Mouse (Mus musculus) right cerebral cortex, postnatal 25 days (tissue): ENCODE measurements at regions not wholly inside any gene's neighbourhood (a gene's known extent, or its start where the extent isn't known, plus 50 kb on each side); places are given as distances from the start of the nearest gene placed in this dataset.

Source experiments
- DNase-seq: peaks from one replicate; pipeline ENCODE4 v3.0.0; 2022

GRCm38 (mm10) chr4:53915326-53915725, 89.5 kb downstream of the Tmem38b start:
- no peak for DNase-seq

GRCm38 (mm10) chr4:53919188-53919587, 93.3 kb downstream of the Tmem38b start:
- peak; percentile 23 for DNase-seq

GRCm38 (mm10) chr4:53920587-53920986, 94.7 kb downstream of the Tmem38b start:
- DNase-seq = no peak

- no peak for DNase-seq
Observed at GRCm38 (mm10) chr4:53931068-53931467, 105.2 kb downstream of the Tmem38b start.

- peak; percentile 39 for DNase-seq
Observed at GRCm38 (mm10) chr4:53931499-53931898, 105.7 kb downstream of the Tmem38b start.

GRCm38 (mm10) chr4:53935306-53935705, 109.5 kb downstream of the Tmem38b start:
- no peak for DNase-seq

GRCm38 (mm10) chr4:53948736-53949135, 122.9 kb downstream of the Tmem38b start:
- DNase-seq = no peak

GRCm38 (mm10) chr4:53949164-53949563, 123.3 kb downstream of the Tmem38b start:
- DNase-seq = no peak

GRCm38 (mm10) chr4:53950496-53950895, 124.7 kb downstream of the Tmem38b start:
- no peak for DNase-seq

- DNase-seq = no peak
Observed at GRCm38 (mm10) chr4:53951003-53951733, 125.3 kb downstream of the Tmem38b start.

- DNase-seq = no peak
Observed at GRCm38 (mm10) chr4:53951734-53952109, 125.9 kb downstream of the Tmem38b start.

GRCm38 (mm10) chr4:53952288-53952687, 126.4 kb downstream of the Tmem38b start:
- DNase-seq = no peak

- no peak for DNase-seq
Observed at GRCm38 (mm10) chr4:53962458-53962857, 136.6 kb downstream of the Tmem38b start.

- no peak for DNase-seq
Observed at GRCm38 (mm10) chr4:53970461-53970860, 144.6 kb downstream of the Tmem38b start.

- DNase-seq = no peak
Observed at GRCm38 (mm10) chr4:53970960-53971359, 145.1 kb downstream of the Tmem38b start.

GRCm38 (mm10) chr4:53976036-53976638, 150.3 kb downstream of the Tmem38b start:
- no peak for DNase-seq

- DNase-seq = no peak
Observed at GRCm38 (mm10) chr4:53986519-53987301, 160.9 kb downstream of the Tmem38b start.

- DNase-seq = no peak
Observed at GRCm38 (mm10) chr4:53987536-53987935, 161.7 kb downstream of the Tmem38b start.

- DNase-seq = no peak
Observed at GRCm38 (mm10) chr4:54021069-54021829, 195.4 kb downstream of the Tmem38b start.

- no peak for DNase-seq
Observed at GRCm38 (mm10) chr4:54021861-54022385, 196.1 kb downstream of the Tmem38b start.

GRCm38 (mm10) chr4:54026919-54027318, 201.1 kb downstream of the Tmem38b start:
- no peak for DNase-seq

- DNase-seq = no peak
Observed at GRCm38 (mm10) chr4:54027565-54028237, 201.9 kb downstream of the Tmem38b start.
